Mouse (Mus musculus) layer of hippocampus, adult 9-10 months (tissue): ENCODE measurements around the gene Olfr1246.
"Not testable (repeated sequence)": the region's sequence is repeated elsewhere in the genome, so short reads cannot be mapped to it uniquely, and the experiment has no call there.

Experiments used
- DNase-seq: peaks from one replicate; pipeline ENCODE4 v3.0.0; 2022; ENCODE audit warnings: low spot score

Olfr1246 gene

DNA sequence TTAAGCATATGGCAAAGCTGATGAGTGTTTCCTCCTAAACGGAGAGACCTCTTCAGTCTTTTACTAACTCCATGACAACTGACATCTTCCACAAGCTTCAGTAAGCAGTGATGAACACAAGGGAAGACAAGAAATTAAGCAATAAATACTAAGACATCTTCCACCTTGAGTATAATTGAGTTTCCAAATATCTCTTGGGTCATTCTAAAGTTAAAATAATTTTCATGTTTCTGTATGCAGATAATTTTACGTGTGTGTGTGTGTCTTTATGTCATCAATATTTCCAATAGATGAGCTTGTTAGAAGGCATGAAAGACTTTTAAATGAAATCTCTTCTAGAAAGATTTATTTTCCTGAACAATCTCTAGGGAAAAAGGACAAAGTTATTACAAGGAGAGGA lies at the start of gene Olfr1246:
Gene Olfr1246 (minus strand): TSS at position 101 of the 400 bp plus-strand sequence.
- DNase-seq: no peak

DNA sequence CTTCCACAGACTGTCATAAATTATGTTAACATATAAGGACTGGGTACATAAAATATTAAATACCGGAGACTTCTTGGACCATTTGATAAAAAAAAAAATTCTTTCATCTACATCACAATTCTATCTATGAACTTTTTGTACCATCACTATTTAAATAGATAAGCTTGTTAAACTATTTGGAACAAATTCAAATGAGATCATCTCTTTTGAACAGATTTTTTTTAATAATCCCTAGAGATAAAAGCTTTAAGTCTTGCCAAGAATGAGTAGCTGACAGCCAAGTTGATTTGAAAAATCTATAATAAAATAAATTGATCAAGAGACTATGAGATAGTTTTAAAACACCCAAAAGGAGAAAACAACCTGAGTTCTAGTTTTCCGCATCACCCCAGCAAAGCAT lies 41.9 kb upstream of the Olfr1246 start, which contains the start of gene Olfr1249:
Gene Olfr1249 (minus strand): TSS at position 101 of the 400 bp plus-strand sequence.
- DNase-seq: no peak

DNA sequence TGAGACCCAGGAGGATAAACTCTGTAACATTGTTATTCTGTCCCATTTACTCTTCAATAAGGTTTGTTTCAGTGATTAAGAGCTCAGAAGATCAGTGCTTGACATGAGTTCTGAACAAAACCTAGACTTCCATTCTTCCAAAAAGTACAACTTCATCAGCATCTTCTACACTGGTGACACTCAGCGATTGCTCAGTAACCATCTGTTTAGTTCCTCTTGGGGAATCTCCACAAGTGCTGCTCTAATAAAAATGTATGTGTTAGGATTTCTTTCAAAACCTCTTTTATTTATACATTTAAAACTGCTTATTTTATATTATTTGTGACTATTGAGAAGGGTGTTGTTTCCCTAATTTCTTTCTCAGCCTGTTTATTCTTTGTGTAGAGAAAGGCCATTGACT lies 25.2 kb upstream of the Olfr1246 start, which contains the start of gene Olfr1248:
Gene Olfr1248 (minus strand): TSS at position 101 of the 400 bp plus-strand sequence.
- not testable (repeated sequence) for DNase-seq

GRCm38 (mm10) chr2:89614030-89614429 lies 21.1 kb upstream of the Olfr1246 start, which contains the start of gene Olfr1247:
Gene Olfr1247 (minus strand): TSS chr2:89614130.
- DNase-seq: no peak

DNA sequence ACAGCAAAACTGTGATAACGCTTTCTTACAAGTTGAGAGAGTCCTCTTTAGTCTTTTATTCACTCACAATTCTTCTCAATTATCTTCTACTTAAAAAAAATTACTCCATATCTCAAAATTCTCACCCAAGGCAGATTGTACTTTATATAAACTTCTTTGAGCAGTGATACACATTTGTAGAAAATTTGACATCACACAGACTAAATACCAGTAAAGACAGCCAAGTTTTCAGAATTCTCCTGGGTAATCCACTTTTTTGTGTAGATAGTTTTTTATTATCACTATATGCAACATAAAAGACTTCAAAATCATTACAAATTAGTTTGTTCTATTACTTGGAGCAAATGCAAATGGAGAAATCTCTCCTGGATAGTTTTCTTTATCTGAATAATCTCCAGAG lies 14.6 kb downstream of the Olfr1246 start, which contains the start of gene Olfr1245:
Gene Olfr1245 (minus strand): TSS at position 101 of the 400 bp plus-strand sequence.
- DNase-seq: no peak

- DNase-seq: not testable (repeated sequence)
Observed at GRCm38 (mm10) chr2:89562706-89563105, 30.3 kb downstream of the Olfr1246 start.

DNA sequence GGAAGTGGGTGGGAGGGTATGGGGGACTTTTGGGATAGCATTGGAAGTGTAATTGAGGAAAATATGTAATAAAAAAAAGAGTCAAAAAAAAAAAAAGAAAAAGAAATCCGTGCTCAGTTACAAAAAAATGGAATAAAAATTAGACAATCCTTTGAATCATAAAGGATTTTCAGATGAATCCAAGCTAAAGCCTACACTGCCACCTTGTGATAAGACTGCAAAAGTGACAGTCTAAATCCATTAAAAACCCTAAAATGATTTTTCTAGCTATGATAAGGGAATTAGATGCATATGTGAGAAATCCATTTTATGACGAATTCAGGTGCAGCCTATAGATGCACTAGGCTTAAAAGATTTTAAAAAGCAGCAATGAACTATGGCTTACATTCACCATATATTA lies 48.4 kb downstream of the Olfr1246 start:
- DNase-seq: peak; percentile 3

DNA sequence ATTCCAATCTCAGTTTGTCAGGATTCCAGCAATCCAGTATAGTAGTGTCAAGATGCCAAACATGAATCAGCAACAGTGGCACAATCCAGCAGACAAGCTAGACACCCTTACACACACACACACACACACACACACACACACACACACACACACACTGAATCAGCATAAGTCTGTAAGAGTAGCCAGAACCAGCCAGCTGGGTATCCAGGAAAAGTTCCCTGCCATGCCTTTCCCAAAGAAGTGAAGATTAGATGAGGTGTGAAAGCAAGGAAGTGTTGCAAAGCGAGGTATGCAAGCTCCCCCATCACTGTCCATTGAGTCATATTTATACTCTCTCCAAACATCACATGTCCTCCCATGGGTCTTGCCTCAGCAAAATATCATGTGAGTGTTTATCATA lies 53.0 kb downstream of the Olfr1246 start:
- no peak for DNase-seq
